Mouse (Mus musculus) liver, embryonic 12.5 days (tissue): ENCODE data around the gene Ulk4. TPM values are rescaled to one million over a fixed set of nuclear protein-coding genes. Genes with fewer than 3 reads are reported as not detected.

Source experiments
- ATAC-seq: fragments of 200-750 bp; cut with Nextera tagmentation; 2 replicates; pipeline ENCODE4 v1.8.0; 2017; ENCODE audit warnings: moderate number of reproducible peaks, mild to moderate bottlenecking, moderate library complexity
- H3K27ac ChIP-seq: fragments of 300-500 bp; sonication (generic); 2 replicates; pipeline ENCODE4 v1.5.1; 2016; ENCODE audit warnings: mild to moderate bottlenecking
- H3K27me3 ChIP-seq: fragments of 300-500 bp; sonication (generic); replicated peaks from 2 replicates; pipeline ENCODE4 v1.6.1; 2016; ENCODE audit warnings: mild to moderate bottlenecking, moderate library complexity
- H3K36me3 ChIP-seq: fragments of 300-500 bp; sonication (generic); 2 replicates; pipeline ENCODE4 v1.6.1; 2016; ENCODE audit warnings: mild to moderate bottlenecking, moderate library complexity
- H3K4me1 ChIP-seq: fragments of 300-500 bp; sonication (generic); 2 replicates; pipeline ENCODE4 v1.6.1; 2016
- H3K4me2 ChIP-seq: fragments of 300-500 bp; sonication (generic); 2 replicates; pipeline ENCODE4 v1.6.1; 2016; ENCODE audit warnings: mild to moderate bottlenecking, moderate library complexity
- H3K4me3 ChIP-seq: fragments of 300-500 bp; sonication (generic); 2 replicates; pipeline ENCODE4 v1.5.1; 2016; ENCODE audit warnings: mild to moderate bottlenecking, moderate library complexity
- H3K9ac ChIP-seq: fragments of 300-500 bp; sonication (generic); 2 replicates; pipeline ENCODE4 v1.6.1; 2016; ENCODE audit warnings: mild to moderate bottlenecking, moderate library complexity
- H3K9me3 ChIP-seq: fragments of 300-500 bp; sonication (generic); replicated peaks from 2 replicates; pipeline ENCODE4 v1.6.1; 2016; ENCODE audit warnings: mild to moderate bottlenecking, moderate library complexity
- WGBS: fragments of 180-500 bp; shearing (Covaris S2); methylation state at CpG from one replicate; pipeline ENCODE4 v1.1.7; 2016; ENCODE audit not compliant: insufficient replicate concordance; 5-methylcytosine and 5-hydroxymethylcytosine counted together
- polyA plus RNA-seq: library from polyadenylated mRNA; unstranded; fragments of >200 nt; fragmentation: Nextera tagmentation; extraction: Ambion mirVana; gene quantifications from 2 replicates; pipeline ENCODE4 v1.2.1, GENCODE M21; 2016

The Ulk4 gene
- polyA plus RNA-seq, 1 experiment from 2014 or later: 52.6 TPM

GRCm38 (mm10) chr9:121043021-121043420 lies 234.0 kb downstream of the Ulk4 start:
- Histone ChIP-seq H3K4me3 (no peak overlapping the region), H3K9me3 (no peaks in the 10 kb centered on the region), H3K27me3 (no peaks in the 10 kb centered on the region), H3K9ac (no peak overlapping the region), H3K4me2 (no peak overlapping the region), H3K27ac (no peak overlapping the region), H3K4me1 (no peaks in the 10 kb centered on the region), H3K36me3 (no peaks in the 10 kb centered on the region)
- WGBS: 79% methylated on average over 4 of the region's 4 CpGs
- ATAC-seq: no peak

GRCm38 (mm10) chr9:121038396-121038795 lies 238.6 kb downstream of the Ulk4 start:
- H3K36me3 ChIP-seq: no peaks in the 10 kb centered on the region
- no peak for ATAC-seq
- WGBS: 61% methylated on average over 4 of the region's 4 CpGs

GRCm38 (mm10) chr9:121037975-121038374 lies 239.0 kb downstream of the Ulk4 start:
- H3K4me1 ChIP-seq: no peaks in the 10 kb centered on the region
- no peak overlapping the region for H3K9ac ChIP-seq
- H3K4me2 ChIP-seq: no peak overlapping the region
- H3K27ac ChIP-seq: no peak overlapping the region
- no peak for ATAC-seq
- no peaks in the 10 kb centered on the region for H3K9me3 ChIP-seq
- H3K36me3 ChIP-seq: no peaks in the 10 kb centered on the region
- 78% methylated on average over 5 of the region's 5 CpGs for WGBS
- 0 out of 2 replicates have a peak, but pooled peaks cover 4% of the 10 kb centered on the region for H3K27me3 ChIP-seq
- H3K4me3 ChIP-seq: no peak overlapping the region

More at GRCm38 (mm10) chr9:121038396-121038795, 238.6 kb downstream of the Ulk4 start:
- no peak overlapping the region for H3K9ac ChIP-seq
- H3K4me2 ChIP-seq: no peak overlapping the region
- H3K27me3 ChIP-seq: 0 out of 2 replicates have a peak, but pooled peaks cover 4% of the 10 kb centered on the region
- H3K9me3 ChIP-seq: no peaks in the 10 kb centered on the region
- no peak overlapping the region for H3K27ac ChIP-seq
- H3K4me3 ChIP-seq: no peak overlapping the region
- no peaks in the 10 kb centered on the region for H3K4me1 ChIP-seq

GRCm38 (mm10) chr9:121035296-121035695 lies 241.7 kb downstream of the Ulk4 start:
- WGBS: 56% methylated on average over 6 of the region's 6 CpGs
- no peaks in the 10 kb centered on the region for H3K4me1 ChIP-seq

DNA sequence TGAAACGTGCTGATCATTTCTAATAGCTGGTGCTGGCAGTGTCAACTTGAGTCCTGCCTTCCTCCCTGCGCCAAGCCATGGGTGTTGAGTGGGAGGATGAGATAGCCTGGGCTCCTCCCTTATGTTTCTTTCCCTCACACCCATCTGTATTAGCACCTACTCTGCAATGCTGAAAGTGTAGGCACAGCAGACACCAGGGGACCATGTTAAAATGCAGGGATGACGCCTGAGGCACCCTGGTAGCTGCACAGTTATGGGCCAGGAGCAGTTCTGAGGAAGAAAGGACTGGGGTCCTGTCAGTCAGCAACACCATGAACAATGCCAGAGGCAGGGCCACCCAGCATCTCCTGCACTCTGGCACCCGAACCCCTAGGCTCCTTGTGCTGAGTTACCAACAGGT lies 243.4 kb downstream of the Ulk4 start:
- H3K4me2 ChIP-seq: no peak overlapping the region

More at GRCm38 (mm10) chr9:121035296-121035695, 241.7 kb downstream of the Ulk4 start:
- ATAC-seq: no peak
- Histone ChIP-seq H3K27ac (no peak overlapping the region), H3K4me2 (no peak overlapping the region), H3K27me3 (0 out of 2 replicates have a peak, but pooled peaks cover 4% of the 10 kb centered on the region), H3K4me3 (no peak overlapping the region), H3K9ac (no peak overlapping the region), H3K36me3 (no peaks in the 10 kb centered on the region), H3K9me3 (no peaks in the 10 kb centered on the region)

GRCm38 (mm10) chr9:121032322-121032964 lies 244.6 kb downstream of the Ulk4 start:
- no peak for ATAC-seq
- Histone ChIP-seq H3K27me3 (0 out of 2 replicates have a peak, but pooled peaks cover 4% of the 10 kb centered on the region), H3K27ac (no peak overlapping the region), H3K9me3 (no peaks in the 10 kb centered on the region), H3K4me3 (no peak overlapping the region), H3K36me3 (no peaks in the 10 kb centered on the region), H3K9ac (no peak overlapping the region), H3K4me2 (no peak overlapping the region), H3K4me1 (no peaks in the 10 kb centered on the region)
- 65% methylated on average over 10 of the region's 10 CpGs for WGBS

More for the DNA sequence above, 243.4 kb downstream of the Ulk4 start:
- Histone ChIP-seq H3K4me3 (no peak overlapping the region), H3K4me1 (no peaks in the 10 kb centered on the region), H3K27ac (no peak overlapping the region), H3K27me3 (0 out of 2 replicates have a peak, but pooled peaks cover 4% of the 10 kb centered on the region), H3K9me3 (no peaks in the 10 kb centered on the region), H3K36me3 (no peaks in the 10 kb centered on the region), H3K9ac (no peak overlapping the region)
- ATAC-seq: no peak
- 56% methylated on average over 4 of the region's 4 CpGs for WGBS

GRCm38 (mm10) chr9:121030949-121031348 lies 246.0 kb downstream of the Ulk4 start:
- Histone ChIP-seq H3K9ac (no peak overlapping the region), H3K36me3 (no peaks in the 10 kb centered on the region), H3K4me2 (no peak overlapping the region), H3K27ac (no peak overlapping the region), H3K27me3 (0 out of 2 replicates have a peak, but pooled peaks cover 4% of the 10 kb centered on the region), H3K9me3 (no peaks in the 10 kb centered on the region), H3K4me3 (no peak overlapping the region), H3K4me1 (no peaks in the 10 kb centered on the region)
- no peak for ATAC-seq
- WGBS: 60% methylated on average over 10 of the region's 10 CpGs

- WGBS: 58% methylated on average over 9 of the region's 9 CpGs
- Histone ChIP-seq H3K4me2 (no peak overlapping the region), H3K4me3 (no peak overlapping the region), H3K9ac (no peak overlapping the region), H3K9me3 (no peaks in the 10 kb centered on the region), H3K27ac (no peak overlapping the region), H3K4me1 (no peaks in the 10 kb centered on the region), H3K36me3 (no peaks in the 10 kb centered on the region), H3K27me3 (0 out of 2 replicates have a peak, but pooled peaks cover 3% of the 10 kb centered on the region)
- no peak for ATAC-seq
Measured at GRCm38 (mm10) chr9:121029786-121030185, 247.2 kb downstream of the Ulk4 start.

GRCm38 (mm10) chr9:121023526-121024264 lies 253.3 kb downstream of the Ulk4 start:
- no peak overlapping the region for H3K9ac ChIP-seq
- no peak overlapping the region for H3K4me3 ChIP-seq
- ATAC-seq: 0 out of 2 replicates have a peak, but pooled peaks have one; percentile 15
- H3K36me3 ChIP-seq: no peaks in the 10 kb centered on the region
- no peak overlapping the region for H3K27ac ChIP-seq
- no peak overlapping the region for H3K4me2 ChIP-seq
- 72% methylated on average over 14 of the region's 14 CpGs for WGBS
- H3K4me1 ChIP-seq: peaks cover 17% of the 10 kb centered on the region
- no peaks in the 10 kb centered on the region for H3K27me3 ChIP-seq
- H3K9me3 ChIP-seq: peaks cover 11% of the 10 kb centered on the region

- Histone ChIP-seq H3K36me3 (no peaks in the 10 kb centered on the region), H3K27ac (no peak overlapping the region), H3K4me1 (peaks cover 26% of the 10 kb centered on the region), H3K27me3 (no peaks in the 10 kb centered on the region), H3K9ac (no peak overlapping the region), H3K9me3 (peaks cover 11% of the 10 kb centered on the region), H3K4me2 (no peak overlapping the region), H3K4me3 (no peak overlapping the region)
- 81% methylated on average over 11 of the region's 11 CpGs for WGBS
- no peak for ATAC-seq
Measured at GRCm38 (mm10) chr9:121020360-121020759, 256.6 kb downstream of the Ulk4 start.

GRCm38 (mm10) chr9:121019932-121020331 lies 257.1 kb downstream of the Ulk4 start:
- peaks cover 11% of the 10 kb centered on the region for H3K9me3 ChIP-seq
- H3K36me3 ChIP-seq: no peaks in the 10 kb centered on the region
- H3K27ac ChIP-seq: no peak overlapping the region
- peaks cover 26% of the 10 kb centered on the region for H3K4me1 ChIP-seq
- whole genome bisulfite sequencing: 78% methylated on average over 13 of the region's 13 CpGs
- H3K4me2 ChIP-seq: no peak overlapping the region
- no peaks in the 10 kb centered on the region for H3K27me3 ChIP-seq
- no peak for ATAC-seq
- H3K4me3 ChIP-seq: no peak overlapping the region
- no peak overlapping the region for H3K9ac ChIP-seq
